Comparison of ENCODE assay signal across 8 mouse cellular contexts in genomic region chr3:32188521-32188920, GRCm38 (mm10).
A peak's percentile ranks its signal among the peaks of the same experiment; 100 is the strongest.
DNase-seq lines count a peak whose midpoint lies in the region; ATAC-seq and TF ChIP-seq lines count a peak whose summit lies in the region.

No protein-coding gene starts in this region.

- DNase-seq in gastrocnemius, adult 2 months = peak; percentile 42
- no peak for DNase-seq in gastrocnemius, postnatal 36 days
- peak; percentile 4 to 16 for DNase-seq in urinary bladder, postnatal 36 days (ENCODE audit: low spot score in 2 of 2)
- no peak for DNase-seq in urinary bladder, postnatal 10 days (ENCODE audit: low spot score)
- peak; percentile 53 for DNase-seq in embryo, embryonic 11.5 days (ENCODE audit: low read depth, low spot score)
- peak; percentile 59 for DNase-seq in kidney, postnatal 0 days (ENCODE audit: low spot score)
- peak; percentile 35 for DNase-seq in liver, embryonic 11.5 days (ENCODE audit: low spot score)
- DNase-seq in right cerebral cortex, postnatal 36 days (ENCODE audit: low spot score in 2 of 2) = peak; percentile 8 to 16

- intact Hi-C loops in gastrocnemius, adult 2 months (cut with DNase I) = no loop called here
- intact Hi-C loops in gastrocnemius, postnatal 36 days (cut with DNase I) = loop anchor here (5.0 kb wide), 1 partner anchor 396 kb away; no protein-coding TSS in a partner anchor

- ATAC-seq in kidney, postnatal 0 days (replicated peaks; ENCODE audit: low FRiP score, low read depth) = no peak; the same call in 1 of the 2 replicates
- no peak for ATAC-seq in liver, embryonic 11.5 days (replicated peaks; ENCODE audit: low FRiP score)

- H3K27ac ChIP-seq in gastrocnemius, adult 2 months = no peak overlapping the region
- no peak overlapping the region for H3K27ac ChIP-seq in kidney, postnatal 0 days
- no peak overlapping the region for H3K27ac ChIP-seq in liver, embryonic 11.5 days (ENCODE audit: low read depth, low read length)

- no peak overlapping the region for H3K4me3 ChIP-seq in gastrocnemius, adult 2 months
- H3K4me3 ChIP-seq in kidney, postnatal 0 days (replicated peaks; ENCODE audit: low read depth, low read length) = no peak overlapping the region
- H3K4me3 ChIP-seq in liver, embryonic 11.5 days (ENCODE audit: low read depth, low read length) = no peak overlapping the region

- H3K9ac ChIP-seq in kidney, postnatal 0 days (ENCODE audit: low read depth, low read length) = no peak overlapping the region
- no peak overlapping the region for H3K9ac ChIP-seq in liver, embryonic 11.5 days (ENCODE audit: low read depth, low read length)

- H3K9me3 ChIP-seq in kidney, postnatal 0 days (replicated peaks; ENCODE audit: low read length) = no peaks in the 10 kb centered on the region
- no peaks in the 10 kb centered on the region for H3K9me3 ChIP-seq in liver, embryonic 11.5 days (ENCODE audit: control insufficient read depth, low read length)

- WGBS in kidney, postnatal 0 days = 37% methylated on average over 5 of the region's 5 CpGs
- 29% methylated on average over 5 of the region's 5 CpGs for WGBS in liver, embryonic 11.5 days

- H3K27me3 ChIP-seq in kidney, postnatal 0 days (ENCODE audit: insufficient read depth, low read length) = no peaks in the 10 kb centered on the region
- H3K27me3 ChIP-seq in liver, embryonic 11.5 days (replicated peaks; ENCODE audit: control insufficient read depth, insufficient read depth, low read length) = no peaks in the 10 kb centered on the region

- H3K4me2 ChIP-seq in kidney, postnatal 0 days (ENCODE audit: low read length) = no peak overlapping the region
- H3K4me2 ChIP-seq in liver, embryonic 11.5 days = no peak overlapping the region

- TF ChIP-seq CTCF in gastrocnemius, adult 2 months (IDR thresholded peaks at IDR 0.05) = peak; percentile 68
- peak; percentile 81 for TF ChIP-seq CTCF in kidney, postnatal 0 days (IDR thresholded peaks at IDR 0.05; ENCODE audit: low read depth)

- no peaks in the 10 kb centered on the region for H3K4me1 ChIP-seq in kidney, postnatal 0 days (replicated peaks; ENCODE audit: insufficient read depth, low read length)
- no peaks in the 10 kb centered on the region for H3K4me1 ChIP-seq in liver, embryonic 11.5 days (replicated peaks; ENCODE audit: control insufficient read depth, insufficient read depth, low read length)

- H3K36me3 ChIP-seq in kidney, postnatal 0 days (ENCODE audit: insufficient read depth, low read length) = no peaks in the 10 kb centered on the region
- no peaks in the 10 kb centered on the region for H3K36me3 ChIP-seq in liver, embryonic 11.5 days (ENCODE audit: control insufficient read depth, insufficient read depth, low read length)

Comparison
In these comparisons a context has a peak if more than half of its experiments do, and no peak if none do; other contexts are left out.
1. DNase-seq: peak in gastrocnemius, adult 2 months (single experiment), urinary bladder, postnatal 36 days (2 of 2), embryo, embryonic 11.5 days (single experiment), kidney, postnatal 0 days (single experiment), liver, embryonic 11.5 days (single experiment) and right cerebral cortex, postnatal 36 days (2 of 2); none in gastrocnemius, postnatal 36 days (0 of 2) and urinary bladder, postnatal 10 days (single experiment).